Mouse (Mus musculus) kidney, embryonic 16.5 days (tissue): ENCODE data around the gene Vps52. TPM values are rescaled to one million over a fixed set of nuclear protein-coding genes. Genes with fewer than 3 reads are reported as not detected.

Source experiments
- ATAC-seq: fragments of 200-750 bp; cut with Nextera tagmentation; 2 replicates; pipeline ENCODE4 v1.8.0; 2017; ENCODE audit warnings: moderate TSS enrichment; ENCODE audit not compliant: low FRiP score, low TSS enrichment
- H3K27ac ChIP-seq: fragments of 300-500 bp; sonication (generic); 2 replicates; pipeline ENCODE4 v1.5.1; 2014; ENCODE audit warnings: low read length
- H3K27me3 ChIP-seq: fragments of 300-500 bp; sonication (generic); 2 replicates; pipeline ENCODE4 v1.6.1; 2014; ENCODE audit warnings: low read length, control low read depth, mixed read lengths; ENCODE audit not compliant: insufficient read depth
- H3K36me3 ChIP-seq: fragments of 300-500 bp; sonication (generic); 2 replicates; pipeline ENCODE4 v1.6.1; 2014; ENCODE audit warnings: low read length, control low read depth, mixed read lengths; ENCODE audit not compliant: insufficient read depth
- H3K4me1 ChIP-seq: fragments of 300-500 bp; sonication (generic); 2 replicates; pipeline ENCODE4 v1.6.1; 2014; ENCODE audit warnings: low read length, control low read depth, mixed read lengths; ENCODE audit not compliant: insufficient read depth
- H3K4me2 ChIP-seq: fragments of 300-500 bp; sonication (generic); replicated peaks from 2 replicates; pipeline ENCODE4 v1.6.1; 2014; ENCODE audit warnings: low read depth, low read length
- H3K4me3 ChIP-seq: fragments of 300-500 bp; sonication (generic); 2 replicates; pipeline ENCODE4 v1.5.1; 2014; ENCODE audit warnings: mild to moderate bottlenecking, low read length
- H3K9ac ChIP-seq: fragments of 300-500 bp; sonication (generic); replicated peaks from 2 replicates; pipeline ENCODE4 v1.6.1; 2014; ENCODE audit warnings: low read length
- H3K9me3 ChIP-seq: fragments of 300-500 bp; sonication (generic); 2 replicates; pipeline ENCODE4 v1.6.1; 2016; ENCODE audit warnings: low read length, control low read depth
- WGBS: fragments of 180-500 bp; shearing (Covaris S2); extraction: QIAGEN DNeasy Blood & Tissue Kit; methylation state at CpG from one replicate; pipeline ENCODE4 v1.1.7; 2014; 5-methylcytosine and 5-hydroxymethylcytosine counted together
- polyA plus RNA-seq: library from polyadenylated mRNA; unstranded; fragments of >200 nt; fragmentation: Nextera tagmentation; extraction: Ambion mirVana; gene quantifications from 2 replicates; pipeline ENCODE4 v1.2.1, GENCODE M21; 2015

Gene Vps52
- polyA plus RNA-seq, 1 experiment from 2014 or later = 51.9 TPM

DNA sequence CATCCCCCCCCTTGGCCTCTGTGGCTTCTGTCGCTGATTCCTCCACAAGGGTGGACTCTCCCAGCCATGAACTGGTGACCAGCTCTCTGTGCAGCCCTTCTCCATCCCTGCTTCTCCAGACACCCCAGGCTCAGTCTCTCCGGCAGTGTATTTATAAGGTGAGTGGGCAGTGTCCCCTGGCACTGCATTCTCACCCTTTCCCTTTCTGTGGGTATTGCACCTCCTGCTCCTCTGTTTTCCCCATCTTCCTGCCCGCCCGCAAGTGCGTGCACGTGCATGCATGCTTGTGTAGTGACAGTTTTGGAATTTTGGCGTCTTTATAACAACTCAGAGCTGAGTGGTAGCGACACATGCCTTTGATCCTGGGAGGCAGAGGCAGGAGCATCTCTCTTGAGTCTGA, 41.7 kb upstream of the Vps52 start:
- no peak for ATAC-seq
- Histone ChIP-seq H3K27ac (no peak overlapping the region), H3K4me3 (no peak overlapping the region), H3K4me2 (no peak overlapping the region), H3K9ac (no peak overlapping the region), H3K9me3 (no peaks in the 10 kb centered on the region), H3K27me3 (no peaks in the 10 kb centered on the region), H3K4me1 (peaks cover 49% of the 10 kb centered on the region), H3K36me3 (peaks cover 43% of the 10 kb centered on the region)
- 94% methylated on average over 8 of the region's 8 CpGs for WGBS

DNA sequence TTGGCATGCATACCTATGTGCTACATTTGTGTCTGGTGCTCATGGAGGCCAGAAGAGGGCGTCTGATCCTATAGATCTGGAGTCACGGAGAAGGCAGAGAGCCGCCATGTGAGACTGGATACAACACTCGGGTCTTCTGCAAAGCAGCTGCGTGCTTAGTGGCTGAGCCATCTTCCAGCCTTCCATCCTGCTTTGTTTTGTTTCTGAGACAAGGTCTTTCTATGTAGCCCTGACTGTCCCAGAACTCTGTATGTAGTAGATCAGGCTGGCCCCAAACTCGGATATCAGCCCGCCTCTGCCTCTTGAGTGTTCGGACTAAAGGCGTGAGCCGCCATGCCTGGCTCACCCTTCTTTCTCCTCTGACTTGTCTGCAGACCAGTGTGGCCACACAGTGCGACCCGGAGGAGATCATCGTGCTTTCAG, 40.6 kb upstream of the Vps52 start:
- H3K4me1 ChIP-seq = peaks cover 52% of the 10 kb centered on the region
- WGBS = 68% methylated on average over 13 of the region's 13 CpGs
- H3K36me3 ChIP-seq = peaks cover 43% of the 10 kb centered on the region
- H3K9me3 ChIP-seq = no peaks in the 10 kb centered on the region
- H3K4me2 ChIP-seq = peak overlapping the region; percentile 59
- H3K27ac ChIP-seq = peak overlapping the region; percentile 40
- H3K27me3 ChIP-seq = no peaks in the 10 kb centered on the region
- no peak overlapping the region; the same call in 1 of the 2 replicates for H3K9ac ChIP-seq
- H3K4me3 ChIP-seq = peak overlapping the region; percentile 62
- no peak for ATAC-seq

DNA sequence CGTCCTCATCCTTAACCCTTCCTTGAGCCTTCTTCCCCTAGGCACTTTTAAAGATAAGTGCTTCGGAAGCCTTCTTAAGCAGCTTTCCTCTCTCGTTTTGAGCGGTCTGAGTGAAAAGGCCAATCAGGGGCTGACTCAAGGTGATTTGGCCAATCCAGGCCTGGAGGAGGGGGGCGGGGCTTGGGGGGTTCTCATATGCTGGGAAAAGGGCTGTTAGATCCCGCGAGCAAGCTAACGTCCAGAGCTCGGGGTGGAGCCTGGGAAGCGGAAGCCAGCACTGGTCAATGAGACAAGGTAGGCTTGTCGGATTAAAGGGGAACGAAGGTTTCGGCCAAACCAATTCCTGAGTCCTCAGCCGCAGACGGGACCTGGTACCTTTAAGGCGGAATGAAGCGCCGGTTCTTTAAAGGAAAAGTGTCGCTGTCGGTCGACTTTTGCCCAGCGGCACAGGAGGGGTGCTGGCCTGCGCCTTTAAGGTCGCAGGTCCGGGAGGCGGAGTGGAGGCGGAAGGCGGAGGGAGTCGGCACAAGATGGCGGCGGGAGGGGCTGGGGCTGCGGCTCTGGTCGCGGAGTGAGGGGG, 39.9 kb upstream of the Vps52 start, which contains the start of the genes Tapbp and Zbtb22:
Tapbp (plus strand) TSS at position 229 of the 580 bp plus-strand sequence.
Zbtb22 (plus strand) TSS at position 234 of the 580 bp plus-strand sequence.
- under 1% methylated on average over 26 of the region's 34 CpGs for whole genome bisulfite sequencing
- H3K4me3 ChIP-seq = peak within 1 kb of the TSS; percentile 62
- peak; percentile 92 for ATAC-seq
- H3K9ac ChIP-seq = peak within 1 kb of the TSS; percentile 61
- H3K36me3 ChIP-seq = peaks cover 43% of the 10 kb centered on the region
- peak within 1 kb of the TSS; percentile 59 for H3K4me2 ChIP-seq
- H3K4me1 ChIP-seq = peaks cover 46% of the 10 kb centered on the region
- peak within 1 kb of the TSS; percentile 70 for H3K27ac ChIP-seq
- H3K9me3 ChIP-seq = no peaks in the 10 kb centered on the region
- H3K27me3 ChIP-seq = no peaks in the 10 kb centered on the region

DNA sequence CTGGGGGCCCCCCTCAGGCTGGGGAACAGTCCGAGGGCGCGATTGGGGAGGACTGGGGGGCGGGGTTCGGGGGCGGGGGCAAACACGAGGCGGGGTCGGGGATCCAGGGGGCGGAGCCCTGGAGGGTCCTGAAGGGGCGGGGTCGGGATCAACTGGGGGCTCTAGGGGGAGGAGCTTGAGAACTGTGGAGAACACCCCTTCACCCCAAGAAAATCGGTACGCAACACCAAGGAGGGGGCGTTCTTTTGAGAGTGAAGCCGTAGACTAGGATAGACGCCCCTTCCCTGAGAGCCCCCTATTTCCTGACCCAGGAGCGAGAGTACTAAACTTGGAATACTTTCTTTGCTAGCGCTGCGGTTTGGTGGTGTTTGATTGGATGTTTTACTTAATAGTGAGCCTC, 39.3 kb upstream of the Vps52 start:
- Histone ChIP-seq H3K9me3 (no peaks in the 10 kb centered on the region), H3K4me3 (peak overlapping the region; percentile 62), H3K4me1 (peaks cover 43% of the 10 kb centered on the region), H3K36me3 (peaks cover 43% of the 10 kb centered on the region), H3K4me2 (peak overlapping the region; percentile 59), H3K9ac (peak overlapping the region; percentile 61), H3K27ac (peak overlapping the region; percentile 70), H3K27me3 (no peaks in the 10 kb centered on the region)
- peak; percentile 4 for ATAC-seq
- WGBS = under 1% methylated on average over 9 of the region's 20 CpGs

DNA sequence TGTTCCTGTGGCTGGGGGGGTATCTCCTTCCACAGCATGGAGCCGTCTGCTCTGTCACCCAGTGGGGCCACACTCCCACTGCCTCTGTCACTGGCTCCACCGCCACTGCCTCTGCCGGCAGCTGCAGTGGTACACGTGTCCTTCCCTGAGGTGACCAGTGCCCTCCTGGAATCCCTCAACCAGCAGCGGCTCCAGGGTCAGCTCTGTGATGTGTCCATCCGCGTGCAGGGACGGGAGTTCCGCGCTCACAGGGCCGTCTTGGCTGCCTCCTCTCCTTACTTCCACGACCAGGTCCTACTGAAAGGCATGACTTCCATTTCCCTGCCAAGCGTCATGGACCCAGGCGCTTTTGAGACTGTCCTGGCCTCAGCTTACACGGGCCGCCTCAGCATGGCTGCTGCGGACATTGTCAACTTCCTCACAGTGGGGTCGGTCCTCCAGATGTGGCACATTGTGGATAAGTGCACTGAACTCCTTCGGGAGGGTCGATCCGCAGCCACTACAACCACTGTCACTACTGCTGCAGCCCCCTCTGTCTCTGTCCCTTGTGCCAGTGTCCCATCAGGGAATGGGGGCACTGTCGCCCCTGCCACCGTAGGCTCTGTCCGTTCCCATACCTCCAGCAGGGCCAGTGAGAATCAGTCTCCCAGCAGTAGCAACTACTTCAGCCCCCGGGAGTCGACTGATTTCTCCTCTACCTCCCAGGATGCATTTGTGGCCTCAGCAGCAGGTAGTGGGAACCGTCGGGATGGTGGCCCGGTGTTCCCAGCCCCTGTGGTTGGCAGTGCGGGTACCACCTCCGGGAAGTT, 38.6 kb upstream of the Vps52 start:
- peaks cover 36% of the 10 kb centered on the region for H3K4me1 ChIP-seq

DNA sequence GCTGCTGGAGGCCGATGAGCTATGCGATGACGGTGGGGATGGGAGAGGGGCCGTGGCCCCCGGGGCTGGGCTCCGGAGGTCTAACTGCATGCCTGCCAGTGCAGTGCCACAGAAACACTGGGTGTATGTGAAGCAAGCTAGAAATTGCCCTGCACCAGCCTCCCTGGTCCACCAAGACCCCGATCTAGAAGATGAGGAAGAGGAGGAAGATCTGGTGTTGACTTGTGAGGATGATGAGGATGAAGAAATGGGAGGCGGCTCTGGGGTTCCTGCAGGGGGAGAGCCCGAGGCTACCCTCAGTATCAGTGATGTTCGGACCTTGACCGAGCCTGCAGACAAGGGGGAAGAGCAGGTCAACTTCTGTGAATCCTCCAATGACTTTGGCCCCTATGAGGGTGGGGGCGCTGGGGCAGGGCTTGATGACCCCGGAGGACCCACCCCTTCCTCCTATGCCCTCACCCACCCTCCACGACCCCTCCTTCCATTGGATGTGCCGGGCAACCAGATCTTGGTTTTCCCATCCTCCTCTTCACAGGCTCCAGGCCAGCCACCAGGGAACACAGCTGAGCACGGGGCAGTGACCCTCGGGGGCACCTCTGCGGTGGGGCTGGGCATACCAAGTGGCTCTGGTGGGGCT, 37.8 kb upstream of the Vps52 start:
- H3K4me3 ChIP-seq = no peak overlapping the region
- no peak overlapping the region for H3K27ac ChIP-seq
- H3K27me3 ChIP-seq = no peaks in the 10 kb centered on the region
- H3K4me1 ChIP-seq = peaks cover 34% of the 10 kb centered on the region
- WGBS = 86% methylated on average over 18 of the region's 18 CpGs
- H3K4me2 ChIP-seq = no peak overlapping the region
- no peak overlapping the region for H3K9ac ChIP-seq
- peaks cover 29% of the 10 kb centered on the region for H3K36me3 ChIP-seq
- H3K9me3 ChIP-seq = no peaks in the 10 kb centered on the region
- ATAC-seq = no peak

More for the DNA sequence above, 38.6 kb upstream of the Vps52 start:
- ATAC-seq = no peak
- H3K36me3 ChIP-seq = peaks cover 35% of the 10 kb centered on the region
- 74% methylated on average over 31 of the region's 31 CpGs for WGBS
- H3K9ac ChIP-seq = peak overlapping the region; percentile 61
- no peaks in the 10 kb centered on the region for H3K27me3 ChIP-seq
- peak overlapping the region; percentile 59 for H3K4me2 ChIP-seq
- H3K27ac ChIP-seq = no peak overlapping the region
- H3K4me3 ChIP-seq = peak overlapping the region; percentile 62
- H3K9me3 ChIP-seq = no peaks in the 10 kb centered on the region

DNA sequence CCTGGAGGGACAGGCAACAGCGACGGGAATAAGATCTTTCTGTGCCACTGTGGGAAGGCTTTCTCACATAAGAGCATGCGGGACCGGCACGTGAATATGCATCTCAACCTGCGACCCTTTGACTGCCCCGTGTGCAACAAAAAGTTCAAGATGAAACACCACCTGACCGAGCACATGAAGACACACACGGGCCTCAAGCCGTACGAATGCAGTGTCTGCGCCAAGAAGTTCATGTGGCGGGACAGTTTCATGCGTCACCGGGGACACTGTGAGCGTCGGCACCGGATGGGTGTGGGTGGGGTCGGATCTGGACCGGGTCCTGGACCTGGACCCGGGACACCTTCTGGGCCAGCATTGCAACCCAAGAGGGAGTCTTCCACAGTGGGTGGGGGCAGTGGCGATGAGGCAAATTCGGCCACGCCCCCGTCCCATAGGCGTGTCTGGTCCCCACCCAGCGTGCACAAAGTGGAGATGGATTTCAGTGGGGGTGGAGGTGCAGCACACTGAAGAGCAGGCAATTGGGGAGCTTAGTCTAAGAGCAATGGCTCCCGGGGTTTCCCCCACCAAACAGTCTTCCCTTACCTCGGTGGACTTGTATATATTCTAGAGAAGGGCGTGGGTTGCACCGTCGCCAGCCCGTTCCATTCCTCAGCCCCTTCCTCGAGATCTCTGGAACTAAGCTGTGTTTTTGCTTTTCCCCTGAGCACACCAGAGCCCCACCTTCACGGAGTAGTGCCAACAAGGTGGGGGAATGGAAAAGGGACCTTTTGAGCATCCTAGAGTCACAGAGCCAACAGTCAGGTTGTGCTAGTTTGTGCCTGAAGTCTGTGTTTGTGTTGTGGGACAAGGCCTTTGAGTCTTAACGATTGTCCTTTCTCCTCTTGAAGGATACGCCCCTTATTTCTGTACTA, 37.1 kb upstream of the Vps52 start:
- ATAC-seq = no peak
- peak overlapping the region; percentile 70; the same call in 1 of the 2 replicates for H3K9ac ChIP-seq
- peak overlapping the region; percentile 76 for H3K4me2 ChIP-seq
- peaks cover 34% of the 10 kb centered on the region for H3K4me1 ChIP-seq
- H3K27ac ChIP-seq = 0 out of 2 replicates have a peak overlapping the region, but pooled peaks have one; percentile 23
- no peaks in the 10 kb centered on the region for H3K9me3 ChIP-seq
- H3K36me3 ChIP-seq = peaks cover 23% of the 10 kb centered on the region
- WGBS = 63% methylated on average over 37 of the region's 37 CpGs
- no peaks in the 10 kb centered on the region for H3K27me3 ChIP-seq
- peak overlapping the region; percentile 76 for H3K4me3 ChIP-seq

DNA sequence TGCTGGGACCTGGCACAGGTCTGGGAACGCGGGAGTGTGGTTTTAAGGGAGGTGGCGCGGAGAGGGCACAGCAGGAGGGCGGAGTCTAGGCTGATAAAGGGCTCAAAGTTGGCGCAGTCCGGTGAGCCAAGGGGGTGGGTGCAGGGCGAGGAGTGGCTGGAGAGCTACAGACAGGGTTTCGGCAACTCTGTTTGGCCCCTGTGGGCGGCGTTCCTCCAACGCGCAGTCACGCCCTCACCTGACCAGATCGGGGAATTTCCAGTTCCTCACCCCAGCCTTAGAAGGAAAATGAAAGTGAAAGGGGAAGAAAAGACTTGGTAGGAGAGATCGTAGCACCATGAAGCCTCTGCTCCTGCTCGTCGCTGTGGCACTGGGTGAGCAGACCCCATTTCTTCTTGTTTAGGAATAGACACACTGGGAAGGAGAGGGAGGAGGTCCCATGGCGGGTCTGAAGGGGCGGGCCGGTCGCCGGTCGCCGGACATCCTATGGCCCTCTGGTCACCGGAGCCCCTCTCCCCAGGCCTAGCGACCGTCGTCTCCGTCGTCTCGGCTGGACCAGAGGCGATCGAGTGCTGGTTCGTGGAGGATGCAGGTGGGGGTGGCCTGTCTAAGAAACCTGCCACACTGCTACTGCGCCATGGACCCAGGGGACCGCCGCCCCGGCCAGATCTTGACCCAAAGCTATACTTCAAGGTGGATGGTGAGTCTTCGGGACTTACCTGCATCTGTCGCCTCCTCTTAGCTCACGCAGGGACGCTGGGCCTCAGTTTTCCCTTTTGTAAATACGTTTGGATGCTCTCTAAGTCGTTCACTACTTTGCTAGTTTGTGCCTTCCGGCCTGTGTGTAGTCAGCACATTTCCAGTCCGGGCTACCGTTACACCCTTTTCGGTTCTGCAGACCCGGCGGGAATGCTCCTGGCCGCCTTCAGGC, 36.0 kb upstream of the Vps52 start:
- H3K9me3 ChIP-seq = no peaks in the 10 kb centered on the region
- H3K4me2 ChIP-seq = peak overlapping the region; percentile 76
- peaks cover 31% of the 10 kb centered on the region for H3K4me1 ChIP-seq
- no peaks in the 10 kb centered on the region for H3K27me3 ChIP-seq
- H3K27ac ChIP-seq = peak overlapping the region; percentile 79
- H3K9ac ChIP-seq = peak overlapping the region; percentile 70
- H3K36me3 ChIP-seq = peaks cover 12% of the 10 kb centered on the region; the same call in 1 of the 2 replicates
- ATAC-seq = no peak
- under 1% methylated on average over 52 of the region's 52 CpGs for WGBS
- H3K4me3 ChIP-seq = peak overlapping the region; percentile 76
